Comparison of ENCODE assay signal across 28 mouse cellular contexts in genomic region chr9:45376883-45377282, GRCm38 (mm10). TPM values are rescaled to one million over a fixed set of nuclear protein-coding genes. Genes with fewer than 3 reads are reported as not detected.
DNase-seq lines count a peak whose midpoint lies in the region; ATAC-seq and TF ChIP-seq lines count a peak whose summit lies in the region.
"Had no signal": no experiment of that assay in that cellular context is flagged by ENCODE, and none has a peak within 500 bp of the region (broad histone marks: within the 10 kb centered on the region; RNA-seq: fewer than 3 reads in every experiment).

No protein-coding gene starts in this region.

- H3K36me3 ChIP-seq in hindbrain, postnatal 0 days (ENCODE audit: insufficient read depth, low read length), result no peaks in the 10 kb centered on the region
- H3K36me3 ChIP-seq in kidney, embryonic 16.5 days (ENCODE audit: insufficient read depth, low read length), result no peaks in the 10 kb centered on the region
- H3K36me3 ChIP-seq: forebrain, embryonic 15.5 days; heart, embryonic 12.5 days; kidney, embryonic 15.5 days; lung, embryonic 15.5 days; midbrain, embryonic 15.5 days; neural tube, embryonic 12.5 days had no signal

- no peak overlapping the region for H3K9ac ChIP-seq in hindbrain, postnatal 0 days (replicated peaks; ENCODE audit: low read length)
- no peak overlapping the region for H3K9ac ChIP-seq in kidney, embryonic 16.5 days (replicated peaks; ENCODE audit: low read length)
- H3K9ac ChIP-seq: forebrain, embryonic 15.5 days; heart, embryonic 12.5 days; kidney, embryonic 15.5 days; lung, embryonic 15.5 days; midbrain, embryonic 15.5 days; neural tube, embryonic 12.5 days had no signal

- no peaks in the 10 kb centered on the region for H3K27me3 ChIP-seq in hindbrain, postnatal 0 days (ENCODE audit: insufficient read depth, low read length)
- no peaks in the 10 kb centered on the region for H3K27me3 ChIP-seq in kidney, embryonic 16.5 days (ENCODE audit: insufficient read depth, low read length)
- H3K27me3 ChIP-seq: forebrain, embryonic 15.5 days; heart, embryonic 12.5 days; kidney, embryonic 15.5 days; lung, embryonic 15.5 days; midbrain, embryonic 15.5 days; neural tube, embryonic 12.5 days had no signal

- peaks cover 51% of the 10 kb centered on the region for H3K4me1 ChIP-seq in hindbrain, postnatal 0 days (ENCODE audit: insufficient read depth, low read length)
- H3K4me1 ChIP-seq in kidney, embryonic 16.5 days (ENCODE audit: insufficient read depth, low read length), result peaks cover 51% of the 10 kb centered on the region
- H3K4me1 ChIP-seq: lung, embryonic 15.5 days had no signal

- no peak for TF ChIP-seq CTCF in hindbrain, postnatal 0 days (IDR thresholded peaks at IDR 0.05; ENCODE audit: low read depth)

- no peak for ATAC-seq in hindbrain, postnatal 0 days
- no peak for ATAC-seq in kidney, embryonic 16.5 days (ENCODE audit: low FRiP score, low TSS enrichment)
- ATAC-seq: CD4-positive, CD25-positive, alpha-beta regulatory T cell, adult 4 months; forebrain, embryonic 15.5 days; intestine, postnatal 0 days; midbrain, embryonic 15.5 days had no signal

- H3K4me3 ChIP-seq in hindbrain, postnatal 0 days (ENCODE audit: low read length), result no peak overlapping the region
- no peak overlapping the region for H3K4me3 ChIP-seq in kidney, embryonic 16.5 days (ENCODE audit: low read length)
- H3K4me3 ChIP-seq: embryonic facial prominence, embryonic 10.5 days; forebrain, embryonic 15.5 days; heart, embryonic 12.5 days; kidney, embryonic 15.5 days; lung, embryonic 15.5 days; midbrain, embryonic 15.5 days; neural tube, embryonic 12.5 days had no signal

- peak; percentile 60 for DNase-seq in left cerebral cortex, postnatal 4 days
- DNase-seq in left cerebral cortex, postnatal 25 days (ENCODE audit: low spot score in 2 of 2), result no peak
- peak; percentile 25 for DNase-seq in urinary bladder, postnatal 14 days (ENCODE audit: low spot score)
- DNase-seq in urinary bladder, adult 18-20 months (ENCODE audit: low spot score in 2 of 2), result no peak
- DNase-seq in cerebellum, postnatal 14 days, result peak; percentile 83 to 87
- DNase-seq in gastrocnemius, postnatal 10 days, result no peak
- DNase-seq in hindbrain, postnatal 0 days (ENCODE audit: low spot score), result no peak
- DNase-seq: adrenal gland, postnatal 14 days; heart, postnatal 10 days; layer of hippocampus, adult 9-11 months; right cerebral cortex, postnatal 14 days had no signal

- H3K9me3 ChIP-seq in hindbrain, postnatal 0 days (ENCODE audit: low read length), result no peaks in the 10 kb centered on the region
- no peaks in the 10 kb centered on the region for H3K9me3 ChIP-seq in kidney, embryonic 16.5 days (ENCODE audit: low read length)
- H3K9me3 ChIP-seq: embryonic facial prominence, embryonic 10.5 days; forebrain, embryonic 15.5 days; heart, embryonic 12.5 days; kidney, embryonic 15.5 days; lung, embryonic 15.5 days; midbrain, embryonic 15.5 days; neural tube, embryonic 12.5 days had no signal

- 57% methylated on average over 2 of the region's 2 CpGs for WGBS in hindbrain, postnatal 0 days
- 85% methylated on average over 2 of the region's 2 CpGs for WGBS in kidney, embryonic 16.5 days

- no peak overlapping the region for H3K27ac ChIP-seq in hindbrain, postnatal 0 days
- H3K27ac ChIP-seq in kidney, embryonic 16.5 days (ENCODE audit: low read length), result no peak overlapping the region
- H3K27ac ChIP-seq: embryonic facial prominence, embryonic 10.5 days; forebrain, embryonic 15.5 days; kidney, embryonic 15.5 days; lung, embryonic 15.5 days; midbrain, embryonic 15.5 days; neural tube, embryonic 12.5 days had no signal

- intact Hi-C loops in left cerebral cortex, postnatal 4 days (cut with DNase I), result no loop called here
- intact Hi-C loops in left cerebral cortex, postnatal 25 days (cut with DNase I), result no loop called here

- no peak overlapping the region for H3K4me2 ChIP-seq in hindbrain, postnatal 0 days (ENCODE audit: low read depth, low read length)
- H3K4me2 ChIP-seq in kidney, embryonic 16.5 days (replicated peaks; ENCODE audit: low read depth, low read length), result no peak overlapping the region
- H3K4me2 ChIP-seq: forebrain, embryonic 15.5 days; heart, embryonic 12.5 days; kidney, embryonic 15.5 days; liver, embryonic 11.5 days; lung, embryonic 15.5 days; midbrain, embryonic 15.5 days; neural tube, embryonic 12.5 days had no signal

RNA-seq across cellular contexts. Expression of gene Fxyd6, which starts 6.9 kb away (rescaled TPM):
- 100 to 1,000 TPM; 368 to 407 TPM for total RNA-seq in left cerebral cortex, postnatal 4 days (2021)
- total RNA-seq in left cerebral cortex, postnatal 25 days (2021), result 100 to 1,000 TPM; 105 to 131 TPM
- total RNA-seq in gastrocnemius, postnatal 10 days (2021), result 10 to 100 TPM; 61.2 to 65.6 TPM
- 461 and 490 TPM in 2 replicates for total RNA-seq in hindbrain, postnatal 0 days (2014; rRNA removed)
- 752 and 767 TPM in 2 replicates for polyA plus RNA-seq in hindbrain, postnatal 0 days (2015; fragmentation: Nextera tagmentation; extraction: Ambion mirVana)
- polyA plus RNA-seq in kidney, embryonic 16.5 days (2015; fragmentation: Nextera tagmentation; extraction: Ambion mirVana), result 184 and 189 TPM in 2 replicates
- total RNA-seq: common myeloid progenitor, adult 5-6 weeks; granulocyte monocyte progenitor cell, adult 5-6 weeks had no signal
- polyA plus RNA-seq: CD4-positive, CD25-positive, alpha-beta regulatory T cell, adult 4 months had no signal

RNA-seq across cellular contexts. Expression of gene Fxyd2, which starts 22.6 kb away (rescaled TPM):
- 1 to 10 TPM; 6.7 to 7.0 TPM for total RNA-seq in left cerebral cortex, postnatal 4 days (2021)
- total RNA-seq in left cerebral cortex, postnatal 25 days (2021), result 10 to 100 TPM in 1 of 2 experiments, 1 to 10 TPM in 1; 7.2 to 13.1 TPM
- 1 to 10 TPM; 1.4 to 1.6 TPM for total RNA-seq in gastrocnemius, postnatal 10 days (2021)
- total RNA-seq in hindbrain, postnatal 0 days (2014; rRNA removed), result 17.1 and 18.6 TPM in 2 replicates
- polyA plus RNA-seq in hindbrain, postnatal 0 days (2015; fragmentation: Nextera tagmentation; extraction: Ambion mirVana), result 19.5 and 21.5 TPM in 2 replicates
- 746 and 828 TPM in 2 replicates for polyA plus RNA-seq in kidney, embryonic 16.5 days (2015; fragmentation: Nextera tagmentation; extraction: Ambion mirVana)
- total RNA-seq: megakaryocyte-erythroid progenitor cell, adult 5-6 weeks had no signal
- polyA plus RNA-seq: CD4-positive, CD25-positive, alpha-beta regulatory T cell, adult 4 months had no signal

RNA-seq across cellular contexts. Expression of gene Dscaml1, which starts 49.5 kb away (rescaled TPM):
- total RNA-seq in left cerebral cortex, postnatal 4 days (2021), result 10 to 100 TPM; 46.6 to 49.1 TPM
- 10 to 100 TPM; 51.1 to 51.7 TPM for total RNA-seq in left cerebral cortex, postnatal 25 days (2021)
- total RNA-seq in gastrocnemius, postnatal 10 days (2021), result under 1 TPM; 0.19 to 0.68 TPM
- 37.5 and 47.4 TPM in 2 replicates for total RNA-seq in hindbrain, postnatal 0 days (2014; rRNA removed)
- polyA plus RNA-seq in hindbrain, postnatal 0 days (2015; fragmentation: Nextera tagmentation; extraction: Ambion mirVana), result 10.5 and 12.4 TPM in 2 replicates
- 0.17 and 0.37 TPM in 2 replicates for polyA plus RNA-seq in kidney, embryonic 16.5 days (2015; fragmentation: Nextera tagmentation; extraction: Ambion mirVana)
- total RNA-seq: common myeloid progenitor, adult 5-6 weeks; gastrocnemius, adult 8-10 months; granulocyte monocyte progenitor cell, adult 5-6 weeks; heart, postnatal 10 days; megakaryocyte-erythroid progenitor cell, adult 5-6 weeks had no signal
- polyA plus RNA-seq: CD4-positive, CD25-positive, alpha-beta regulatory T cell, adult 4 months had no signal

RNA-seq across cellular contexts. Expression of gene Tmprss13, which starts 58.0 kb away (rescaled TPM):
- total RNA-seq in left cerebral cortex, postnatal 4 days (2021), result not detected
- not detected for total RNA-seq in left cerebral cortex, postnatal 25 days (2021)
- total RNA-seq in gastrocnemius, postnatal 10 days (2021), result under 1 TPM; 0.07 to 0.19 TPM
- 0.04 TPM in 1 of 2 replicates, not detected in the other for total RNA-seq in hindbrain, postnatal 0 days (2014; rRNA removed)
- not detected in 2 replicates for polyA plus RNA-seq in hindbrain, postnatal 0 days (2015; fragmentation: Nextera tagmentation; extraction: Ambion mirVana)
- 0.33 and 0.36 TPM in 2 replicates for polyA plus RNA-seq in kidney, embryonic 16.5 days (2015; fragmentation: Nextera tagmentation; extraction: Ambion mirVana)
- total RNA-seq: common myeloid progenitor, adult 5-6 weeks; granulocyte monocyte progenitor cell, adult 5-6 weeks; left cerebral cortex, adult 18-20 months; megakaryocyte-erythroid progenitor cell, adult 5-6 weeks had no signal
- polyA plus RNA-seq: forebrain, embryonic 15.5 days; heart, embryonic 12.5 days; large intestine, adult 2 months; midbrain, embryonic 15.5 days had no signal

Comparison
In these comparisons a context has a peak if more than half of its experiments do, and no peak if none do; other contexts are left out.
1. DNase-seq: peak in left cerebral cortex, postnatal 4 days (single experiment), urinary bladder, postnatal 14 days (single experiment) and cerebellum, postnatal 14 days (2 of 2); none in left cerebral cortex, postnatal 25 days (0 of 2), urinary bladder, adult 18-20 months (0 of 2), gastrocnemius, postnatal 10 days (single experiment) and hindbrain, postnatal 0 days (single experiment).
2. RNA of gene Dscaml1, which starts 49.5 kb away (total RNA-seq): 51.1 to 51.7 TPM in left cerebral cortex, postnatal 25 days, 46.6 to 49.1 TPM in left cerebral cortex, postnatal 4 days and 37.5 to 47.4 TPM in hindbrain, postnatal 0 days; 0.19 to 0.68 TPM in gastrocnemius, postnatal 10 days; every median in the first group is over 10 times any median in the second.